Mouse (Mus musculus): ENCODE data around the gene Slc10a7.

- TF ChIP-seq CTCF (IDR thresholded peaks at IDR 0.05; ENCODE audit: low read depth, low read length) (no peak), POLR2A (IDR thresholded peaks at IDR 0.05; ENCODE audit: borderline replicate concordance, low read depth, low read length) (no peak)
Measured at GRCm38 (mm10) chr8:78751151-78751550, 242.0 kb downstream of the Slc10a7 start.
